Mouse (Mus musculus) liver, postnatal 0 days (tissue): ENCODE data around the gene Nfasc. TPM values are rescaled to one million over a fixed set of nuclear protein-coding genes. Genes with fewer than 3 reads are reported as not detected.
A peak's percentile ranks its signal among the peaks of the same experiment; 100 is the strongest.

Experiments used
- ATAC-seq: fragments of 200-750 bp; cut with Nextera tagmentation; 2 replicates; pipeline ENCODE4 v1.8.0; 2017; ENCODE audit warnings: mild to moderate bottlenecking, moderate library complexity
- DNase-seq: peaks from one replicate; pipeline ENCODE4 v3.0.0-alpha.2; 2016
- H3K27ac ChIP-seq: fragments of 300-500 bp; sonication (generic); 2 replicates; pipeline ENCODE4 v1.5.1; 2014; ENCODE audit warnings: antibody characterized with exemption, moderate library complexity, mild to moderate bottlenecking, low read depth
- H3K27me3 ChIP-seq: fragments of 300-500 bp; sonication (generic); 2 replicates; pipeline ENCODE4 v1.6.1; 2014; ENCODE audit warnings: low read length, control low read depth, mixed read lengths; ENCODE audit not compliant: insufficient read depth
- H3K36me3 ChIP-seq: fragments of 300-500 bp; sonication (generic); replicated peaks from 2 replicates; pipeline ENCODE4 v1.6.1; 2014; ENCODE audit warnings: mild to moderate bottlenecking, control low read depth, low read length, moderate library complexity, mixed read lengths; ENCODE audit not compliant: insufficient read depth
- H3K4me1 ChIP-seq: fragments of 300-500 bp; sonication (generic); 2 replicates; pipeline ENCODE4 v1.6.1; 2014; ENCODE audit warnings: antibody characterized with exemption, mild to moderate bottlenecking, control low read depth; ENCODE audit not compliant: insufficient read depth
- H3K4me2 ChIP-seq: fragments of 300-500 bp; sonication (generic); 2 replicates; pipeline ENCODE4 v1.6.1; 2014; ENCODE audit warnings: low read depth, mild to moderate bottlenecking, low read length, moderate library complexity, mixed read lengths
- H3K4me3 ChIP-seq: fragments of 300-500 bp; sonication (generic); 2 replicates; pipeline ENCODE4 v1.5.1; 2014; ENCODE audit warnings: low read depth, low read length
- H3K9ac ChIP-seq: fragments of 300-500 bp; sonication (generic); replicated peaks from 2 replicates; pipeline ENCODE4 v1.6.1; 2014; ENCODE audit warnings: mild to moderate bottlenecking, moderate library complexity
- H3K9me3 ChIP-seq: fragments of 300-500 bp; sonication (generic); 2 replicates; pipeline ENCODE4 v1.6.1; 2016; ENCODE audit warnings: mild to moderate bottlenecking, control low read depth, low read length, mixed read lengths
- CTCF ChIP-seq: sonication (generic); IDR thresholded peaks from 2 replicates; pipeline ENCODE4 v1.5.1; 2016; ENCODE audit warnings: antibody characterized with exemption, low read depth
- EP300 ChIP-seq: IDR thresholded peaks from 2 replicates; pipeline ENCODE4 v1.6.1; 2016; ENCODE audit warnings: antibody characterized with exemption, low read depth, mild to moderate bottlenecking
- WGBS: fragments of 180-500 bp; shearing (Covaris S2); extraction: QIAGEN DNeasy Blood & Tissue Kit; methylation state at CpG from one replicate; pipeline ENCODE4 v1.1.7; 2014; ENCODE audit not compliant: insufficient replicate concordance; 5-methylcytosine and 5-hydroxymethylcytosine counted together
- polyA plus RNA-seq: library from polyadenylated mRNA; unstranded; fragments of >200 nt; fragmentation: Nextera tagmentation; extraction: Ambion mirVana; gene quantifications from 2 replicates; pipeline ENCODE4 v1.2.1, GENCODE M21; 2015

The Nfasc gene
- polyA plus RNA-seq, 1 experiment from 2014 or later = 0.09 TPM

GRCm38 (mm10) chr1:132758656-132759370, 17.2 kb upstream of the Nfasc start:
- Histone ChIP-seq H3K27ac (no peak overlapping the region), H3K9ac (no peak overlapping the region), H3K9me3 (no peaks in the 10 kb centered on the region), H3K4me2 (peak overlapping the region; percentile 32; the same call in 1 of the 2 replicates), H3K36me3 (no peaks in the 10 kb centered on the region), H3K4me3 (no peak overlapping the region), H3K27me3 (0 out of 2 replicates have a peak, but pooled peaks cover 3% of the 10 kb centered on the region), H3K4me1 (no peaks in the 10 kb centered on the region)
- ATAC-seq (0 out of 2 replicates have a peak, but pooled peaks have one; percentile 31), DNase-seq (peak; percentile 61)
- WGBS = 7% methylated on average over 24 of the region's 24 CpGs
- TF ChIP-seq CTCF (peak; percentile 78), EP300 (no peak)

DNA sequence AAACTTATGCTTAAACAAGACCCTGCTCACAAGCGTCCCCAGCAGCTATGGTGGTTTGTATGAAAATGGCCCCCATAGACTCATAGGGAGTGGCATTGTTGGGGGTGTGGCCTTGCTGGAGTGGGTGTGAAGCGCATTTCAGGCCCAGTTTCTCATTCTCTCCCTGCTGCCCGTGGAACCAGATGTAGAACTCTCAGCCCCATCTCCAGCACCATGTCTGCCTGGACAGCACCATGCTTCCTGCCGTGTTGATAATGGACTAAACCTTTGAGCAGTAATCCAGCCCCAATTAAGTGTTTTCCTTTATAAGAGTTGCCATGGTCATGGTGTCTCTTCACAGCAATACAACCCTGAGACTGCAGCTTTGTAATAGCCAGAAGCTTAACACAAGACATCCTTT, 13.6 kb upstream of the Nfasc start:
- Histone ChIP-seq H3K36me3 (no peaks in the 10 kb centered on the region), H3K4me1 (no peaks in the 10 kb centered on the region), H3K27ac (no peak overlapping the region), H3K27me3 (0 out of 2 replicates have a peak, but pooled peaks cover 3% of the 10 kb centered on the region), H3K9ac (no peak overlapping the region), H3K4me3 (no peak overlapping the region), H3K4me2 (no peak overlapping the region), H3K9me3 (no peaks in the 10 kb centered on the region)
- WGBS = 58% methylated on average over 4 of the region's 4 CpGs
- TF ChIP-seq EP300 = no peak
- TF ChIP-seq CTCF = no peak
- ATAC-seq (no peak), DNase-seq (no peak)

DNA sequence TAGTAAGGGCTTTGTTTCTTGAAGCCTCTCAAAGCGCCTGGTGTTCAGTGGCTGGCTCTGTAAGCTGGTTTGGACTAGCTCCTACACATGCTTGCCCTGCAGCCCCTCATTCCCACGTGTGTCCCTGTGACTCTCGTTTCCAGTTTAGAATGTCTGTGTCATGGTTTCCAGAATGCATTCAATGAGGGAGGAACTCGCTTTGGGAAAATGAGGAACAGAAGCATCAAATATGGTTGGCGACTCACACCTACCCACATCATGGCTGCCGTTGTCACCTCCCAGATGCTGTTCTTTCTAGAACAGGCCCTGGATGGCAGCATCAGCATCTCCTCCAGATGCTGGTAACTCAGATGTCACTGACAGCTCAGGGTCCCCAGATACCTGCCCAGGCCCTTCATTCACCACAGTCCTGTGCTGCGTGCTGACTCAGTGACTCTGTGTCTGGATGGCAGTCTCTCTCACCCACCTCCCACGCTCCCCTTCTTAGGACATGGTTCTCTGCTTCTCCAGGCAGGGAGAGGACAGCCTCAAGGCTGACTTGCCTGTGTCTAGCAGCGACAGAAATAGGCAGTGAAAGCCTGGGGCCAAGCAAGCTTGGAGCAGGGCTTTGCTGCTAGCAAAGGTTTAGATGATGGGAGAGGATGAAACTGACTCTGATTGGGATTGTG, 7.8 kb upstream of the Nfasc start:
- TF ChIP-seq CTCF = no peak
- no peak for TF ChIP-seq EP300

DNA sequence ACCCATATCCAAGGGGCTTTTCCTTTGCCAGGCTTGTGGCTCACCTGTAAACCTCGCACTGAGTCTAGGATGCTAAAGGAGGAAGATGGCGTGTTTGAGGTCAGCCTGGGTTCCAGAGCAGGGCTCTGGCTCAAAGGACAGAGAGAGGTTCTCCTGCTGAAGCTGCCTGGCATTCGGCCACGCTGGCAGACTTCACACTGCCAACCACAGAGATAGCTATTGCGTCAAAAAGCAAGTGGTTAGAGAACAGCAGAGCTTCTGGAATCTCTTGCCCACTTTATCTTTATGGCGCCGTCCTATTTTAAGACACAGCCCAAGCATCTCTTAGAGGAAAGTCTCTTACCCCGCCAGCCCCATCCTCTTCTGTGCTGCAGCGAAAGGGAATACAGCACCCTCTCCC, 4.7 kb upstream of the Nfasc start:
- H3K9ac ChIP-seq = no peak overlapping the region
- H3K27me3 ChIP-seq = peaks cover 12% of the 10 kb centered on the region
- no peaks in the 10 kb centered on the region for H3K36me3 ChIP-seq
- 74% methylated on average over 9 of the region's 9 CpGs for WGBS
- DNase-seq = no peak
- no peak overlapping the region for H3K27ac ChIP-seq
- no peaks in the 10 kb centered on the region for H3K4me1 ChIP-seq
- no peak for ATAC-seq
- no peaks in the 10 kb centered on the region for H3K9me3 ChIP-seq
- no peak overlapping the region for H3K4me2 ChIP-seq
- no peak for TF ChIP-seq CTCF
- no peak for TF ChIP-seq EP300
- no peak overlapping the region for H3K4me3 ChIP-seq

More for the DNA sequence above, 7.8 kb upstream of the Nfasc start:
- no peak for DNase-seq
- ATAC-seq = no peak
- H3K4me2 ChIP-seq = no peak overlapping the region
- no peak overlapping the region for H3K9ac ChIP-seq
- no peaks in the 10 kb centered on the region for H3K4me1 ChIP-seq
- H3K36me3 ChIP-seq = no peaks in the 10 kb centered on the region
- no peak overlapping the region for H3K27ac ChIP-seq
- no peaks in the 10 kb centered on the region for H3K27me3 ChIP-seq
- H3K9me3 ChIP-seq = no peaks in the 10 kb centered on the region
- H3K4me3 ChIP-seq = no peak overlapping the region
- WGBS = 64% methylated on average over 9 of the region's 9 CpGs

DNA sequence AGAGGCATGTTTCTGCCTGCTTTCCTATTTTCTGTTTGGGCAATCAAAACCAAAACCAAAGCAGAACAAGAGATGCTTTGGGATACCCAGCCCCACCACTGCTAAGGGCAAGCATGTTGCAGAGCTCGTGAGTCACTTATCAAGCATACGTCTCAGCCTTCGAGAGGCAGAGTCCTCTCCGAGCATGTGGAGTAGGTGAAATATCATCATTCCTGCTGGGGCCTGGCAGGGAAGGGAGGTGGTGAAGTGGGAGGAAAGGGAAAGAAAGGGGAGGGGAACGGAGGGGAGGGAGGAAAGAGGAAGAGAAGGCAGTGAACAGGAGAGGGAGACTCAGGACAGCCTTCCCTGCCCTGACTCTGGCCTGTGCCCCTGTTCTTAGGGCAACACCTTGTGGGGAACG, 4.0 kb upstream of the Nfasc start:
- 63% methylated on average over 5 of the region's 6 CpGs for WGBS
- TF ChIP-seq EP300 (no peak), CTCF (no peak)
- Histone ChIP-seq H3K9ac (no peak overlapping the region), H3K36me3 (no peaks in the 10 kb centered on the region), H3K27ac (no peak overlapping the region), H3K27me3 (peaks cover 19% of the 10 kb centered on the region), H3K4me3 (no peak overlapping the region), H3K4me1 (no peaks in the 10 kb centered on the region), H3K4me2 (no peak overlapping the region), H3K9me3 (no peaks in the 10 kb centered on the region)
- DNase-seq = no peak
- no peak for ATAC-seq

GRCm38 (mm10) chr1:132739077-132739521, 2.5 kb downstream of the Nfasc start:
- no peaks in the 10 kb centered on the region for H3K36me3 ChIP-seq
- H3K9ac ChIP-seq = no peak overlapping the region
- 6% methylated on average over 11 of the region's 11 CpGs for WGBS
- H3K4me3 ChIP-seq = no peak overlapping the region
- H3K4me1 ChIP-seq = no peaks in the 10 kb centered on the region
- no peak for DNase-seq
- TF ChIP-seq CTCF (no peak), EP300 (no peak)
- H3K4me2 ChIP-seq = no peak overlapping the region
- H3K9me3 ChIP-seq = no peaks in the 10 kb centered on the region
- H3K27ac ChIP-seq = no peak overlapping the region
- ATAC-seq = no peak
- H3K27me3 ChIP-seq = peaks cover 27% of the 10 kb centered on the region
